Mouse (Mus musculus) testis, adult 2 months (tissue): ENCODE data around the gene Sh2b2.

Source experiments
- CTCF ChIP-seq: fragments of 200-500 bp; IDR thresholded peaks from 2 replicates; pipeline ENCODE4 v1.5.1; 2012; ENCODE audit warnings: low read depth, mild to moderate bottlenecking, inconsistent platforms, low read length, moderate library complexity; ENCODE audit not compliant: control insufficient read depth, insufficient read depth, insufficient replicate concordance
- POLR2A ChIP-seq: fragments of 200-500 bp; IDR thresholded peaks from 2 replicates; pipeline ENCODE4 v1.6.1; 2012; ENCODE audit warnings: low read depth, mild to moderate bottlenecking, inconsistent platforms, low read length, moderate library complexity; ENCODE audit not compliant: control insufficient read depth

GRCm38 (mm10) chr5:136241161-136241560 lies 5.2 kb downstream of the Sh2b2 start:
- TF ChIP-seq CTCF (no peak), POLR2A (no peak)
